Mouse (Mus musculus) frontal cortex, postnatal 25 days (tissue): ENCODE measurements around the gene Cybc1.
A peak's percentile ranks its signal among the peaks of the same experiment; 100 is the strongest.

Source experiments
- DNase-seq, 2 experiments: peaks; one replicate each; pipeline ENCODE4 v3.0.0; 2022; ENCODE audit warnings: low spot score in 2 of 2

Cybc1 gene

DNA sequence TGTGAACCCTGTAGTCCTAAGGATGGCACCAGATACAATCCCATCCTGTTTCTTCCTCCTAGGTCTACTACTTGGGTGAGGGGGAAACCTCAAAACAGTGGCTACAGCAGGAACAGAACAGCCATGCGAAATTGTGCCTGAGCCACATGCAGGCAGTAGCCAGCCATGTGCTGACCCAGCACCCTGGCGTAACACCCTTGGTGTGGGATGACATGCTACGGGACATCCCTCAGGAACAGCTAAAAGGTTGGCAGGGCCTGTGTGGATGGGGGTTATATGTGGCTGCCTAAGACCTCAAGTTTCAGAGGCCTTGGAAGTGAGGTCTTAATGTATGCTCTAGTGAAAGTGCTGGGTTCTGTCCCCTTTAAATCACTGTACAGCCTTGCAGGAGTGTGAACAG lies 12.3 kb downstream of the Cybc1 start:
- no peak for DNase-seq

DNA sequence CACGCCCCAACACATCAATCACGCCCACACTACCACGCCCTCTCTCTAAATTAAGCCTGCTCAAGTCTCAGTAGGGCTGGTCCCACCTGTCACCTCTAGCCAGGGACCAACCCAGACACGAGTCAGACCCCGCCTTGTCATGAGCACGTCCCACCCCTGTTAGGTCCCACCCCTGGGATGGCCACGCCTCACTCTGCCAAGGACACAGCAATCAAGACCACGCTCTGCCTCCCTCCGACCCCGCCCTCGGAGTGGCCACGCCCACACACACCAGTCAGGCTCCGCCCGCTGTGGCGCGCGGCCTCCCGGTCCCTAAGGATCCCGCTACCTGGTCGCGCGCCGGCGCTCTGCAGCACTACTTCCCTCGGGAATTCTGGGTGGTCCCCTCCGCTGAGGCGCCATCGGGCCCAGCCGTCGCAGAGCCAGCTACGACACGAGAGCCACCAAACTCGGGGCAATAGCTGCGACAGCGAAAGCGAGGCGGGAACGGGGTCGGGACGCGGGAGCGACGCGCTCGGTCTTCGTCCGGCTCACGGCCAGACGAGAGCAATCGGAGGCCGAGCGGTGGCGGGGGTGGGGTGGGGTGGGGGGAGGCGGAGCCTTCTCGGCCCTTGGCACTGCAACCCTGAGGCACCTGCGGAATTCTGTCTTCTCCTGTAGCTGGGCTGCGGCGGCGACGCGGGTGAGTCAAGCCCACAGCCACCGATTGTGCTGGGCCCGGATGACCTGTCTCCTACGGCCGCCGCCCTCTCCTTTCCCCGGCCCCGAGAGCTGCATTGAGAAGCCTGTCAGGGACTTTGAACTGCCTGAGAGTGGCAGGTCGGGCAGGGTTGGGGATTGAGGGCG lies 24.7 kb downstream of the Cybc1 start, which contains the start of the genes Hexdc and Ogfod3:
Gene Hexdc (plus strand): TSS at position 273 of the 846 bp plus-strand sequence.
Gene Ogfod3 (minus strand): TSS at position 551 of the 846 bp plus-strand sequence.
- peak; percentile 70 to 83 for DNase-seq

DNA sequence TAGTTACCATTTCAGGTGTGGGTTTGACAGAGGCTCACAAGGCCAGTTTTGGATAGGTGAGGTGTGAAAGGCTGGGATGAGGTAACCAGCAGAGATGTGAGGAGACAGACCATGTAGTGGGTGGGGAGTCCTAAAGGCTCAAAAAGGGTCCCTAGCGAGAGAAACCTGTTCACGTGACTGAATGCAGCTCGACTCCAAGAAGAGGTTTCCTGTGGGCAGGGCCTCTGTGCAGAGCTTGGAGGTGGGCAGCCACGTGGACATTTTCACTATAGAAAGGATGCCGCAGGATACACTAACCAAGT lies 25.3 kb downstream of the Cybc1 start:
- DNase-seq = no peak

DNA sequence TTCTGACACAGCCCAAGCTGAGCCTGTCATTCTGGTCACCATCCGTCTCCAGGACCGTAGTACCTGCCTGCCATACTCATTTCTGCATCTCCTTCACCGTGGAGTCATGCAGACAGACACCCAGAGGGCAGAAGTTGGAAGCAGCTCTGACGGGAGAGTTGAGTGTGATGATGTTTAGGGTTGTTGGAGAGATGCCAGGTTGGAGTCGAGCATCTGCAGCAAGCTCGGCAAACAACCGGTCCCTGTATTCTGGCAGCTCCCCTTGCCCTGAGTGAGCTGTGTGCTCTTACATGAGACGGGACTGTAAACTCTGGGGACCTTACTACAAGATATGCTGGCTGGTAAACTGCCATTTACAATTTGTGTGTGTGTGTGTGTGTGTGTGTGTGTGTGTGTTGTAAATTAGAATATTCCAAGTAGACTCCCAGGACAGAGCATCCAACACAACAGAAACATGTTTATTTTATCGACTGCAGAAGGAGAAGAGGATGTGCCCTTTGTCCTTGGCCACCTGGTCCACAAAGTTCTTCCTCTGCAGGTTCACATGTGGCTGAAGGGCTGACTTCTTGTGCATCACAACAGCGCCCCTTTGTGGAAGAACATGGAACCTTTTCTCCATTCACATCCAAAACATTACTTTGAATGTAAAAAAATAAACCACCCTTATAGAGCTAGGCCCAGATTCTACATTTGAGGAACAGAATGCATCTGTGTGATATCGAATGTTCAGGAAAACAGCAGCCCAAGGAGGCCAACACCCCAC lies 27.5 kb downstream of the Cybc1 start:
- no peak for DNase-seq

DNA sequence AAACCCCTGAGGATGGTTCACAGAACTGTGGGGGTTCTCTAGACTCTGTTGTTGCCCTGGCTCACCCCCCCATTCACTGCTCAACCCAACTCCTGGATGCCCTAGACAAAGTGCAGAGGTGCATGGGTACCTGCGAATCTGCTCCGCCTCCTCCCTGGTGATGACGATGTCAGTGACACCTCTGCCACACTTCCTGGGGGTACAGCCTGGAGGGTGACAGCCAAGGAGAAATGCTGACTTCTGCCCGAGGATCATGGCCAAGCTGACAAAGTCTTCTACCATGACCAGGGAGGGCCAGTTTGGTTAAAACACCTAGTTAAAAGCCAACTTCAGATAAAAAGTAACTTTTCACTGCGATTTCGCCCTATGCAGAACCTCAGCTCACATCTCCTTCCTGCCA lies 28.3 kb downstream of the Cybc1 start:
- no peak for DNase-seq

DNA sequence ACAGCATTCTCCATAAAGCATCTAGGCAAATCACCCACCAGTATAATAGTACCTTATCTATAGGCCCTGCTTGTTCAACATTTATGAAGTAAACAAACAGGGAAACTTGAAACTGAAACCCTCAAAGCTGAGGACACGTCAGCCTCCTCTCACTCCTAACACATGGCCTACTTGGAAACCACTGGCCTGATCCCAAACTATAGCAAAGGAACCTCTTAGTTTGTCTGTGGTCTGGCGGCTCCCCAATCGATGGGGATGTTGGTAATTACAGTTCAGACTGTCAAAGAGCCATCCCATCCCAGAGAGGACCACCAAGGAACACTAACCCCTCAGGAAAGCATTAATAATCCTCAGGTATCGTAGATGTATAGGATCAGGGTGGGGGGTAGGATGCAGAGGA lies 29.3 kb downstream of the Cybc1 start:
- no peak for DNase-seq

DNA sequence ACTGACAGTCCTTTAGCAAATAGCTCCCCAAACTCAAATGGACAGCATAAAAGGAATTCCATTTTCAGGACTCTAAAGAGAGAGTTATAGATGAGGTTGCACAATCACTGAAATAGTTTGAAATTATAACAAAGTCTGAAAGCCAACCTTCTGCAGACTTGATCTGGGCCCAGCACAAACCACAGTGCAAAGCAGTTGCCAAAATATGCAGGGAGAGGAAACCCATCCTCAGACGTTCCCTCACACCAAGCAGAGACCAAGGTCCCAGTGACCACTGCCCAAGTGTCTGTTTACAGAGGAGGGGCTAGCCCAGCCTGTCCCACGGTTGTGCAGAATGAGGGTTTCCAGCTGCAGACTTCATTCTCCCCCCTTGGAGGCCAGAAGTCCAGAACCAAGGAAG lies 30.5 kb downstream of the Cybc1 start:
- DNase-seq = no peak

DNA sequence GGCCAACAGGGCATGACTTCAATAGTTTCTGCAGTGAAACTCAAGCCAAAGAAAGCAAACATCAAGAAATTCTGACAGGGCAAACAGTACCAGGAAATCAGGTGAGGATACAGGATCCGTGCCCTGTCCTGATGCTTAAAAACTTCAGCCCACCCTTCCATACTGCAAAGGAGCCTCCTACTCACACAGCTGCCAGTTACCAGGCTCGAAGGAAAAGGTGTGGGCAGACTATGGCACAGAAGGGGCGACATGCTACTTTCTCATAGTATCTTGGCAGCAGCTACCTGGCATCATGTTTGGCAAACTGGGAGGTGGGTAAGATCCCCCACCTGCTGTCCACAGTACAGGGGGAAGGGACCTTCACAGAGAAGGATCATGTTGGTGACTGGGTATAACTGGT lies 35.7 kb downstream of the Cybc1 start:
- DNase-seq = no peak

DNA sequence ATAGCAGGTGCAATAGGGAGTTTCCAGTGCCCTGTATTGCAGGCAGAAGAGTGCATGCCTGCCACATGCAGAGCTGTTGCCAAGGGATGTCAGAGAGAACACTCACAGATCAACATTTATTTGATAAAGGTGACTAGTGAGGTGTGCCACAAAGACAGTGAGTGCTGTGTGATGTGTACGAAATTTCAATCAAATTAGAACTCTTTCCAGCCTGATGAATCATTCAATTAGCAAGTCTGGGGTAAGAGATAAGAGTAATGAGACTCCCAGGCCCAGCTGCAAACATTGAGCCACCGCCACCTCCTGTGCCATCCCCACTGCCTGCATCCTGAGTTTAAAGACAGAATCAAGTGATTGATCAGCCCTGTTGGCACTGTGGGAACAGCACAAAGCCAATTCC lies 36.4 kb downstream of the Cybc1 start:
- no peak for DNase-seq

DNA sequence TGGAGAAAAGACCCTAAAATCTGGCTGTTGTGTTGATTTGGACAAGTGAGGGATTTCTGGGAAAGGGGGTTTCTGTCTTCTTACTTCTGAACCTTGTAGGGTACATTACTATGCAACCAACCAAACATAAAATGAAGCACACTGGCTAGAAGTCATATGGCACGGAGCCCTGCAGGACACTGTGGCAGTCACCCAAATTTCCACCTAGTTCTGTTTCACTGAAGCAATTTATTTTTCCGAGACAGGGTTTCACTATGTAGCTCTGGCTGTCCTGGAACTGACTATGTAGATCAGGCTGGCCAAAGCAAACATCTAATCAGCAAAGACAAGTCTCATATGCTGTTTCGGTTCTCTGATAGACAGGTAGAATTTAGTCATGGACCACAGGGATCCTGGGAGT lies 39.4 kb downstream of the Cybc1 start:
- no peak for DNase-seq

DNA sequence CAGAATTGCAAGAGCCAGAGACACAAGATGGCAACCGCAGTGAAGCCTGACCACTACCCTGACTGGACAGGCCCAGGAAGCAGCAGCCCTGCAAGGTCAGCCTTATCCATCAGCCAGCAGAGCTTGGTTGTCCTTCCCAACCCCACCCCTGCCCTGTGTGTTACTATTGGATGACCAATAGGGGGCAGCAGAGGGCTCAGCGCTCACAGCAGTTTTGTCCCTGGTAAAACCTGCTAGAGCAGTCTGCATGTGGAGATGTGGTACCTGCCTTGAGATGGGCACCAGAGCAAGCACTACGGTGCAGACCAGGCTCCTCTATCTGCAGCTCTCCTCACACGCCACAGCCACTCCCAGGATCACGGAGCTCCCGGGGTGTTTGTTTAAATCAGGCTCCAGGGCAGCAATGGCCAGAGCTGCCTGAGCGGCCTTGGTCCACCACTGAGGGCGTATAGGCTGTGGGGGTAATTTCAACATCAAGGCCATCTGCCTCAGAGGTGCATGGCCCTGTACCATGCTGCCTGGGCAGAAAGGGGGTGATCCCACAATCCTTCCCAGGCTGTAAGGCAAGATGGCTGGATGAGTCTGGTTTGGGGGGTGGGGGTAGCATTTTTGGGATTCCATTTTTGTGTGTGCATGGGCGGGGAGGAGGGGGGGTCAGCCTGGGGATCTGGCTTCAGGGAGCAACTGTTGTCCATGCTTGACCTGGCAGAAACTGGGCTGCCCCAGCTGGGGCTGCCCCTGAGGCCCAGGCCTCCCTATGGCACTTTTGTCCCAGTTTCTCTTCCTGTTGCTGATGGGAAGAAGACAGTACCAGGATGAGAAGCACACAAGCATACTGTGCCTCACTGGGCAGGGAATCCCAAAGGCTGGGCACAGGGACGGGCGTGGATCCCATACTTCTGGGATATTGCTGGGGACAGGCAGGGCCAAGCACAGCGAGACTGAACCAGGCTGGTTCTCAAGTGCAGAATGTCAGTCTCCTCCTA lies 52.5 kb downstream of the Cybc1 start:
- DNase-seq = no peak

DNA sequence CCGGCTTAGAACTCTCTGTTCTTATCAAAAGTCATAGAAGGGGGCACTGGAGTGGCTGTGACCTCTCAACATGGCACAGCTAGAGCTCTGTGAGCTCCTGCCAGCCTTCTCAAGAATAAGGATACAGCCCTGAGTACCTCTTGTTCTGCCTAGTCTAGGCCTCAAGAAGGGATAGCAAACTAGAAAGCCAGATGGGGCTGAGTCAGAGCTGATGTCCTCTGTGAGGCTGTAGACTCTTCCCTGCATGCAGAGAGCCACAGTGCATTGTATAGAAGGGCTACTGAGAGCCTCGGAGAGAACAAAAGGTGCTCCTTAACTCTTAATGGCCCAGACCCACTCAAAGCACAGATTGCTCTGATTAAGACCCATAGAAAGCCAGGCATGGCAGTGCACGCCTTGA lies 54.9 kb downstream of the Cybc1 start:
- no peak for DNase-seq

DNA sequence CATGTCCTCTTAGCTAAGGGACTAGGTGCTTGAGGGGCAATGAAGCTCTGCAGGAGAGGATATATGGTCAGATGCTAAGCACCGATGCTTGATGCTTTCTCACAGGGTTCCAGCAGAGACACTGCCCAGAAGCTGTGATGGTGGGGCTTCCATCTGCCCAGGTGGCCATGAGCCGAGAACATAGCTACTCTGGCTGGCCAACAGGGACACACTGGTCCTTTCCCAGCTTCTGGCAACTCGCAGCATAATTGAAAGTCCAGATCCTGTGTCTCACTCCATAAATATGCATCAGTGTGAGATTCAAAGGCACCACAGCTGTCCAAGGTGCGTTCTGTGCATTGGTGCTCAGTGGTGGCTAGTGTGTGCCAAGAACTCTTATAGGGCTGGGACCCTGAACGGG lies 55.9 kb downstream of the Cybc1 start:
- DNase-seq = no peak
